Mouse (Mus musculus) olfactory bulb, adult 2 months (tissue): ENCODE measurements around the gene Cfdp1.

Experiments
- CTCF ChIP-seq: fragments of 200-500 bp; IDR thresholded peaks from 2 replicates; pipeline ENCODE4 v1.5.1; 2012; ENCODE audit warnings: low read depth, mild to moderate bottlenecking, low read length, moderate library complexity; ENCODE audit not compliant: insufficient read depth
- POLR2A ChIP-seq: fragments of 200-500 bp; IDR thresholded peaks from 2 replicates; pipeline ENCODE4 v1.6.1; 2012; ENCODE audit warnings: mild to moderate bottlenecking, low read depth, low read length, moderate library complexity; ENCODE audit not compliant: insufficient read depth

DNA sequence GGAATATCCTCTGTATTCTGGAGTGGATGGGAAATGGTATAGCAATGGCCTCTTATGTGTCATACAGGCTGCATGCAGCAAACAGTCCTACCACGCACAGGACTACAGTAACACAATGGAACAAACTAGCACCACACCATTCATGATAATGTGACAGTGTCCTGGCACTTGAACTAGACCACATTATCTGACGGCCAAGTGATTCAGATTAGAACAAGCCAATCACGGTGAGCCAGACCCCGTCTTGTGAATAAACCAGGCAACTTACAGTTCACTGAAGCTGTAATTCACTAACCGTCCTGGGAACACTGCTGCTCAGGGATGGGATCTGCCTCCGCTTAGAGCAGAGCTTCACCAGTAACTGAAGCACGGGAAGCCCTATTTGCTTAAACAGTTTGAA, 75.3 kb downstream of the Cfdp1 start:
- TF ChIP-seq POLR2A (no peak), CTCF (no peak)
